Mouse (Mus musculus): Measurements from ENCODE around the gene Ptbp3. TPM values are rescaled to one million over a fixed set of nuclear protein-coding genes. Genes with fewer than 3 reads are reported as not detected.

Ptbp3 gene
- polyA plus RNA-seq (2016; fragmentation: Nextera tagmentation; extraction: Ambion mirVana), result 23.2 and 31.9 TPM in 2 replicates

- Histone ChIP-seq H3K27me3 (ENCODE audit: insufficient read depth, poor library complexity, severe bottlenecking) (peaks cover 4% of the 10 kb centered on the region; the same call in 1 of the 2 replicates), H3K36me3 (no peaks in the 10 kb centered on the region), H3K9me3 (no peaks in the 10 kb centered on the region), H3K4me3 (peak within 1 kb of the TSS; percentile 86), H3K4me1 (replicated peaks) (peaks cover 34% of the 10 kb centered on the region; the same call in 1 of the 2 replicates), H3K27ac (peak within 1 kb of the TSS; percentile 94)
- WGBS, result under 1% methylated on average over 82 of the region's 83 CpGs
- DNase-seq (ENCODE audit: low spot score), result peak; percentile 96
Observed at GRCm38 (mm10) chr4:59549175-59549976, at the start of gene Ptbp3. Gene Ptbp3, minus strand, starts transcription at chr4:59549364.

GRCm38 (mm10) chr4:59596556-59596955 is 47.4 kb upstream of the Ptbp3 start:
- Histone ChIP-seq H3K27ac (no peak overlapping the region), H3K4me1 (replicated peaks) (no peaks in the 10 kb centered on the region), H3K4me3 (no peak overlapping the region), H3K27me3 (ENCODE audit: insufficient read depth, poor library complexity, severe bottlenecking) (no peaks in the 10 kb centered on the region), H3K9me3 (no peaks in the 10 kb centered on the region), H3K36me3 (no peaks in the 10 kb centered on the region)
- no peak for DNase-seq (ENCODE audit: low spot score)
- WGBS, result 93% methylated on average over 2 of the region's 2 CpGs

DNA sequence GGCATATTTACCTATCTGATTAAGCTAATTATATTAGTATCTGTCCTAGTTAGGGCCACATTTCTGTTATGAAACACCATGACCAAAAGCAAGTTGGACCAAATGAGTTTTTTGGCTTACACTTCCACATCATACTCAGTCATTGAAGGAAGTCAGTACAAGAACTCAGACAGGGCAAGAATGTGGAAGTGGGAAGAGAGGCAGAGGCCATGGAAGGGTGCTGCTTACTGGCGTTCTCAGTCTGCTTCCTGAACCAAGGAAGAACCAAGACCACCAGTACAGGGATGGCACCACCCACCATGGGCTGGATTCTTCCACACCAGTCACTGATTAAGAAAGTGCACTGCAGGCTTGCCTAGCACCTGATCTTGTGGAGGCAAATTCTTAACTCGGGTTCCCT is 45.5 kb upstream of the Ptbp3 start:
- no peaks in the 10 kb centered on the region for H3K27me3 ChIP-seq (ENCODE audit: insufficient read depth, poor library complexity, severe bottlenecking)
- no peaks in the 10 kb centered on the region for H3K36me3 ChIP-seq
- no peak overlapping the region for H3K27ac ChIP-seq
- no peak for DNase-seq (ENCODE audit: low spot score)
- WGBS, result 84% methylated on average over 2 of the region's 2 CpGs
- no peaks in the 10 kb centered on the region for H3K4me1 ChIP-seq (replicated peaks)
- H3K9me3 ChIP-seq, result no peaks in the 10 kb centered on the region
- H3K4me3 ChIP-seq, result no peak overlapping the region

GRCm38 (mm10) chr4:59587872-59588226 is 38.7 kb upstream of the Ptbp3 start:
- Histone ChIP-seq H3K27me3 (ENCODE audit: insufficient read depth, poor library complexity, severe bottlenecking) (no peaks in the 10 kb centered on the region), H3K36me3 (no peaks in the 10 kb centered on the region), H3K4me3 (no peak overlapping the region), H3K27ac (no peak overlapping the region), H3K4me1 (replicated peaks) (no peaks in the 10 kb centered on the region), H3K9me3 (no peaks in the 10 kb centered on the region)
- DNase-seq (ENCODE audit: low spot score), result no peak
- WGBS, result 91% methylated on average over 1 of the region's 1 CpGs

GRCm38 (mm10) chr4:59587215-59587871 is 38.2 kb upstream of the Ptbp3 start:
- Histone ChIP-seq H3K4me3 (no peak overlapping the region), H3K27me3 (ENCODE audit: insufficient read depth, poor library complexity, severe bottlenecking) (no peaks in the 10 kb centered on the region), H3K9me3 (no peaks in the 10 kb centered on the region), H3K36me3 (no peaks in the 10 kb centered on the region), H3K4me1 (replicated peaks) (no peaks in the 10 kb centered on the region; the same call in 1 of the 2 replicates), H3K27ac (no peak overlapping the region)
- 67% methylated on average over 2 of the region's 2 CpGs for WGBS
- DNase-seq (ENCODE audit: low spot score), result no peak

GRCm38 (mm10) chr4:59585097-59585496 is 35.9 kb upstream of the Ptbp3 start:
- Histone ChIP-seq H3K36me3 (no peaks in the 10 kb centered on the region), H3K9me3 (no peaks in the 10 kb centered on the region), H3K4me1 (replicated peaks) (peaks cover 7% of the 10 kb centered on the region), H3K4me3 (no peak overlapping the region), H3K27ac (no peak overlapping the region), H3K27me3 (ENCODE audit: insufficient read depth, poor library complexity, severe bottlenecking) (no peaks in the 10 kb centered on the region)
- WGBS, result 79% methylated on average over 5 of the region's 5 CpGs
- no peak for DNase-seq (ENCODE audit: low spot score)

- WGBS, result 29% methylated on average over 6 of the region's 6 CpGs
- no peaks in the 10 kb centered on the region for H3K27me3 ChIP-seq (ENCODE audit: insufficient read depth, poor library complexity, severe bottlenecking)
- H3K27ac ChIP-seq, result no peak overlapping the region
- H3K36me3 ChIP-seq, result no peaks in the 10 kb centered on the region
- peak overlapping the region; percentile 72 for H3K4me3 ChIP-seq
- no peaks in the 10 kb centered on the region for H3K9me3 ChIP-seq
- H3K4me1 ChIP-seq (replicated peaks), result peaks cover 18% of the 10 kb centered on the region
- no peak for DNase-seq (ENCODE audit: low spot score)
Observed at GRCm38 (mm10) chr4:59582186-59582585, 33.0 kb upstream of the Ptbp3 start.

GRCm38 (mm10) chr4:59581314-59582185 is 32.4 kb upstream of the Ptbp3 start, which contains the start of gene Hsdl2:
Gene Hsdl2, plus strand, starts transcription at chr4:59581563.
- no peaks in the 10 kb centered on the region for H3K9me3 ChIP-seq
- DNase-seq (ENCODE audit: low spot score), result peak; percentile 98
- peaks cover 18% of the 10 kb centered on the region for H3K4me1 ChIP-seq (replicated peaks)
- no peaks in the 10 kb centered on the region for H3K36me3 ChIP-seq
- under 1% methylated on average over 61 of the region's 61 CpGs for WGBS
- peak within 1 kb of the TSS; percentile 72 for H3K4me3 ChIP-seq
- no peaks in the 10 kb centered on the region for H3K27me3 ChIP-seq (ENCODE audit: insufficient read depth, poor library complexity, severe bottlenecking)
- H3K27ac ChIP-seq, result peak within 1 kb of the TSS; percentile 88

DNA sequence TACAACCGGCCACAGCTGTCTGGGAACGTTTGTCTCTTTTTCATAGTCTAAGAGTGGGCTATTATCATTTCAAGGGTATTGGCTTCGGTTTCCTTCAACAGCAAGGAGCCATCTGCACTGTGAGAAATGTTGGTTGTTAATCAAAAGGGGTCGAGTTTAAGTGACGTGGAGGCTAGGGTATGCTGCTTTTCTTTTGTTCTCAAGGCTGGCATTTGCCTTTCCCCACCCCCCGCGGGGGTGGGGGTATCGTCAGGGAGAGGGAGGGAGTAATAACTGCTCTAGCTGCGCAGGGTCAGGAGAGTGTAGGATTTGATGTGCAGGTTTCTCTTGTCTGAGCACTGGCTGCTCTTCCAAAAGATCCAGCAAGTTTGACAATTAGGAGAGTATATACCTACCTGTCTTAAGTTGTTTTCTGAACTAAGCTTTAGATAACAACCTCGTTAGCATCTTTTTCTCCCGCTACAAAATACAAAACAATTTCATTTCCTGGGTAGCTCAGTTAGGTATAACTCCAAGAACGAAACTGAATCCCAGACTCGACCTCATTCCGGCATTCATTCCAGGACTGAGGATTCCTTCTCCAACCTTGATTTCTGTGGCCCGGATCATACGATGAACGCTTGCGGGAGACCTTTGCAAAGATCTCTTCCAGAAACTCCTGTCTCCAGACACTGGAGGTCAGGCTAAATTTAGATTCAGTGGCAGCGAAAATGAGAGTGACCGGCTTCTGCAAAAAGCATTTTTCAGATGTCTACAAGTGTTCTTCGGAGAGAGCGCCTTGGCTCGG is 31.5 kb upstream of the Ptbp3 start:
- peak overlapping the region; percentile 88 for H3K27ac ChIP-seq
- H3K4me1 ChIP-seq (replicated peaks), result peaks cover 18% of the 10 kb centered on the region
- under 1% methylated on average over 23 of the region's 23 CpGs for WGBS
- no peaks in the 10 kb centered on the region for H3K36me3 ChIP-seq
- H3K9me3 ChIP-seq, result no peaks in the 10 kb centered on the region
- H3K4me3 ChIP-seq, result peak overlapping the region; percentile 72
- peak; percentile 62 for DNase-seq (ENCODE audit: low spot score)
- H3K27me3 ChIP-seq (ENCODE audit: insufficient read depth, poor library complexity, severe bottlenecking), result no peaks in the 10 kb centered on the region

DNA sequence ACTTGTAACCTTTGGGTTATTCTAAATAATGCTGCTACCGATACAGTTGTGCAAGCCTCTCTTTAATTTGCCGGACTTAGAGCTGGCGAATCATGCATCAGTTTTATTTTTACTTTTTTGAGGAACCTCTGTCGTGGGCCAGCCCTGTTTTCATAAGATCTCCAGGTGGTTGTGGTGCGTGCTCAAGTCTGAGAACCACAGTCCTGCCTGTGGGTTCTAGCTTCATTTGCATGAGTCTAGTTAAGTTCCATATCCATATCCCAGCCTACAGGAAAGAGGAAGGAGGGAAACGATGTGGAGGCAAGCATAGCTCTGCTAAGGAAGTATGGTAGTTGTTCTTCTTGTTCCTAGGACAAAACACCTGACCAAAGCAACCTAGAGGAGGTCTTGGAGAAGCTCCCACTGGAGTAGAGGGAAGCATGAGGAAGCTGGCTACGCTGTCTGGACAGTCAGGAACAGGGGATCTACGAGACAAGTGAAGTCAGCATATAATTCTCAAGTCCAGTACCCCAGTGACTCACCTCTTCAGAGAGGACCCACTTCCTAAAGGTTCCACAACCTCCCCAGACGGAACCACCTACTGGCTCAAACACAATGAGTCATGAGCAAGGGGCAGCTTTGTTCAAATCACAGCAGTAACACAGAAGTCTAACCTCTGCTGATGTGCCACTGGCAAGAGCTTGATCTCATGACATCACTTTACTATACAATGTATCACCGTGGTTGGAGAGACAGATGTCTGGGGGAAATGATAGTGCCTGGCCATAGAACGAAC is 26.2 kb upstream of the Ptbp3 start:
- H3K9me3 ChIP-seq, result no peaks in the 10 kb centered on the region
- H3K27me3 ChIP-seq (ENCODE audit: insufficient read depth, poor library complexity, severe bottlenecking), result no peaks in the 10 kb centered on the region
- H3K36me3 ChIP-seq, result no peaks in the 10 kb centered on the region
- H3K27ac ChIP-seq, result no peak overlapping the region
- 90% methylated on average over 11 of the region's 11 CpGs for WGBS
- peaks cover 14% of the 10 kb centered on the region for H3K4me1 ChIP-seq (replicated peaks)
- no peak overlapping the region for H3K4me3 ChIP-seq
- DNase-seq (ENCODE audit: low spot score), result no peak

GRCm38 (mm10) chr4:59572521-59573118 is 23.5 kb upstream of the Ptbp3 start:
- DNase-seq (ENCODE audit: low spot score), result no peak
- 89% methylated on average over 11 of the region's 11 CpGs for WGBS
- H3K36me3 ChIP-seq, result no peaks in the 10 kb centered on the region

More at GRCm38 (mm10) chr4:59572521-59573118, 23.5 kb upstream of the Ptbp3 start:
- H3K4me1 ChIP-seq (replicated peaks), result no peaks in the 10 kb centered on the region
- no peak overlapping the region for H3K27ac ChIP-seq
- H3K9me3 ChIP-seq, result no peaks in the 10 kb centered on the region
- H3K4me3 ChIP-seq, result no peak overlapping the region
- H3K27me3 ChIP-seq (ENCODE audit: insufficient read depth, poor library complexity, severe bottlenecking), result no peaks in the 10 kb centered on the region

Measured in hindbrain, embryonic 10.5 days (tissue).